17 mouse cellular contexts compared by ENCODE assay signal in genomic region chr13:115057555-115057954, GRCm38 (mm10). TPM values are rescaled to one million over a fixed set of nuclear protein-coding genes. Genes with fewer than 3 reads are reported as not detected.
"Had no signal": no experiment of that assay in that cellular context is flagged by ENCODE, and none has a peak within 500 bp of the region (broad histone marks: within the 10 kb centered on the region; RNA-seq: fewer than 3 reads in every experiment).

No protein-coding gene starts in this region.

- H3K9ac ChIP-seq: neural tube, embryonic 13.5 days; neural tube, embryonic 15.5 days; stomach, embryonic 15.5 days had no signal

- H3K4me1 ChIP-seq: neural tube, embryonic 15.5 days had no signal

- H3K27ac ChIP-seq: neural tube, embryonic 13.5 days; neural tube, embryonic 15.5 days; stomach, embryonic 15.5 days had no signal

- H3K27me3 ChIP-seq: neural tube, embryonic 13.5 days; neural tube, embryonic 15.5 days; stomach, embryonic 15.5 days had no signal

- H3K4me3 ChIP-seq: neural tube, embryonic 13.5 days; neural tube, embryonic 15.5 days; stomach, embryonic 15.5 days had no signal

- DNase-seq: retina, postnatal 1 day; right cerebral cortex, adult 18-20 months; right cerebral cortex, postnatal 14 days; right cerebral cortex, postnatal 25 days; right cerebral cortex, postnatal 4 days; spleen, adult 18-20 months; thymus, adult 18-20 months; thymus, adult 2 months; thymus, postnatal 14 days; thymus, postnatal 25 days; thymus, postnatal 36 days; thymus, postnatal 4 days had no signal

- H3K36me3 ChIP-seq: neural tube, embryonic 13.5 days; neural tube, embryonic 15.5 days; stomach, embryonic 15.5 days had no signal

RNA-seq across cellular contexts. Expression of gene Gm49395, which starts 44.2 kb away (rescaled TPM):
- total RNA-seq: neutrophil, adult 5-6 weeks had no signal
- polyA plus RNA-seq: testis, adult 2 months had no signal
